In genomic region chr1:89934316-89935260, GRCm38 (mm10) we compare ENCODE assay signal across 14 mouse cellular contexts. TPM values are rescaled to one million over a fixed set of nuclear protein-coding genes. Genes with fewer than 3 reads are reported as not detected.
A peak's percentile ranks its signal among the peaks of the same experiment; 100 is the strongest.
DNase-seq lines count a peak whose midpoint lies in the region; ATAC-seq lines count a peak whose summit lies in the region.
"Had no signal": no experiment of that assay in that cellular context is flagged by ENCODE, and none has a peak within 500 bp of the region (broad histone marks: within the 10 kb centered on the region; RNA-seq: fewer than 3 reads in every experiment).

No protein-coding gene starts in this region.

- peaks cover 100% of the 10 kb centered on the region for H3K27me3 ChIP-seq in midbrain, embryonic 10.5 days (ENCODE audit: low read depth, poor library complexity, severe bottlenecking)
- peaks cover 80% of the 10 kb centered on the region for H3K27me3 ChIP-seq in midbrain, embryonic 15.5 days (replicated peaks)
- H3K27me3 ChIP-seq in hindbrain, embryonic 10.5 days (ENCODE audit: insufficient read depth, poor library complexity, severe bottlenecking) = peaks cover 99% of the 10 kb centered on the region
- H3K27me3 ChIP-seq in midbrain, embryonic 12.5 days = peaks cover 95% of the 10 kb centered on the region
- peaks cover 76% of the 10 kb centered on the region for H3K27me3 ChIP-seq in neural tube, embryonic 15.5 days (replicated peaks)

- H3K9me3 ChIP-seq in midbrain, embryonic 10.5 days (replicated peaks) = no peaks in the 10 kb centered on the region
- H3K9me3 ChIP-seq in midbrain, embryonic 15.5 days = no peaks in the 10 kb centered on the region
- H3K9me3 ChIP-seq in hindbrain, embryonic 10.5 days = no peaks in the 10 kb centered on the region
- H3K9me3 ChIP-seq in midbrain, embryonic 12.5 days = no peaks in the 10 kb centered on the region
- no peaks in the 10 kb centered on the region for H3K9me3 ChIP-seq in neural tube, embryonic 15.5 days (replicated peaks)
- H3K9me3 ChIP-seq: heart, embryonic 12.5 days; lung, embryonic 15.5 days had no signal

- peak; percentile 39 for DNase-seq in midbrain, embryonic 10.5 days (ENCODE audit: low spot score)
- no peak for DNase-seq in hindbrain, embryonic 10.5 days (ENCODE audit: low spot score)
- no peak for DNase-seq in liver
- no peak for DNase-seq in urinary bladder, postnatal 14 days (ENCODE audit: low spot score)
- DNase-seq in c-Kit-positive CD71-positive TER-119-positive erythroid progenitor cells, embryonic 14.5 days (ENCODE audit: low spot score) = no peak
- DNase-seq: cerebellum, adult 11 months; gastrocnemius, postnatal 14 days; kidney, adult 8-10 months had no signal

- no peak overlapping the region for H3K4me2 ChIP-seq in midbrain, embryonic 15.5 days
- H3K4me2 ChIP-seq in midbrain, embryonic 12.5 days (replicated peaks) = peak overlapping the region; percentile 19; the same call in 1 of the 2 replicates
- H3K4me2 ChIP-seq in neural tube, embryonic 15.5 days = peak overlapping the region; percentile 17
- H3K4me2 ChIP-seq: heart, embryonic 12.5 days; lung, embryonic 15.5 days had no signal

- no peaks in the 10 kb centered on the region for H3K36me3 ChIP-seq in midbrain, embryonic 10.5 days
- no peaks in the 10 kb centered on the region for H3K36me3 ChIP-seq in midbrain, embryonic 15.5 days (replicated peaks)
- no peaks in the 10 kb centered on the region for H3K36me3 ChIP-seq in hindbrain, embryonic 10.5 days
- H3K36me3 ChIP-seq in midbrain, embryonic 12.5 days = no peaks in the 10 kb centered on the region
- no peaks in the 10 kb centered on the region for H3K36me3 ChIP-seq in neural tube, embryonic 15.5 days
- H3K36me3 ChIP-seq: heart, embryonic 12.5 days; lung, embryonic 15.5 days had no signal

- WGBS in midbrain, embryonic 10.5 days = 1% methylated on average over 19 of the region's 19 CpGs
- WGBS in midbrain, embryonic 15.5 days = under 1% methylated on average over 19 of the region's 19 CpGs
- WGBS in hindbrain, embryonic 10.5 days = 2% methylated on average over 19 of the region's 19 CpGs
- 2% methylated on average over 19 of the region's 19 CpGs for WGBS in midbrain, embryonic 12.5 days
- 7% methylated on average over 19 of the region's 19 CpGs for WGBS in neural tube, embryonic 15.5 days

- H3K9ac ChIP-seq in midbrain, embryonic 15.5 days = no peak overlapping the region
- no peak overlapping the region for H3K9ac ChIP-seq in midbrain, embryonic 12.5 days (replicated peaks)
- H3K9ac ChIP-seq in neural tube, embryonic 15.5 days (replicated peaks) = no peak overlapping the region
- H3K9ac ChIP-seq: heart, embryonic 12.5 days; lung, embryonic 15.5 days had no signal

- H3K4me1 ChIP-seq in midbrain, embryonic 10.5 days = peaks cover 70% of the 10 kb centered on the region
- peaks cover 34% of the 10 kb centered on the region for H3K4me1 ChIP-seq in midbrain, embryonic 15.5 days
- peaks cover 74% of the 10 kb centered on the region for H3K4me1 ChIP-seq in hindbrain, embryonic 10.5 days (replicated peaks)
- peaks cover 56% of the 10 kb centered on the region for H3K4me1 ChIP-seq in midbrain, embryonic 12.5 days
- H3K4me1 ChIP-seq in neural tube, embryonic 15.5 days = peaks cover 47% of the 10 kb centered on the region

- H3K4me3 ChIP-seq in midbrain, embryonic 10.5 days = no peak overlapping the region
- H3K4me3 ChIP-seq in midbrain, embryonic 15.5 days = no peak overlapping the region
- H3K4me3 ChIP-seq in hindbrain, embryonic 10.5 days = peak overlapping the region; percentile 36
- peak overlapping the region; percentile 7; the same call in 1 of the 2 replicates for H3K4me3 ChIP-seq in midbrain, embryonic 12.5 days
- 0 out of 2 replicates have a peak overlapping the region, but pooled peaks have one; percentile 2 for H3K4me3 ChIP-seq in neural tube, embryonic 15.5 days (replicated peaks)
- H3K4me3 ChIP-seq: heart, embryonic 12.5 days; lung, embryonic 15.5 days had no signal

- no peak for ATAC-seq in midbrain, embryonic 15.5 days (replicated peaks)
- ATAC-seq in midbrain, embryonic 12.5 days (ENCODE audit: low FRiP score, low read depth) = no peak
- ATAC-seq in neural tube, embryonic 15.5 days (ENCODE audit: low FRiP score) = no peak

- no peak overlapping the region for H3K27ac ChIP-seq in midbrain, embryonic 10.5 days (replicated peaks)
- no peak overlapping the region for H3K27ac ChIP-seq in midbrain, embryonic 15.5 days
- H3K27ac ChIP-seq in hindbrain, embryonic 10.5 days = peak overlapping the region; percentile 53
- H3K27ac ChIP-seq in midbrain, embryonic 12.5 days (replicated peaks) = no peak overlapping the region
- H3K27ac ChIP-seq in neural tube, embryonic 15.5 days (replicated peaks) = 0 out of 2 replicates have a peak overlapping the region, but pooled peaks have one; percentile 1
- H3K27ac ChIP-seq: lung, embryonic 15.5 days had no signal

RNA-seq across cellular contexts. Expression of gene Gbx2, which starts 3.6 kb away (rescaled TPM):
- 3.6 and 4.6 TPM in 2 replicates for polyA plus RNA-seq in midbrain, embryonic 10.5 days (2016; fragmentation: Nextera tagmentation; extraction: Ambion mirVana)
- polyA plus RNA-seq in midbrain, embryonic 15.5 days (2015; fragmentation: Nextera tagmentation; extraction: Ambion mirVana) = 18.4 and 23.8 TPM in 2 replicates
- 27.2 and 41.2 TPM in 2 replicates for polyA plus RNA-seq in hindbrain, embryonic 10.5 days (2016; fragmentation: Nextera tagmentation; extraction: Ambion mirVana)
- polyA plus RNA-seq in midbrain, embryonic 12.5 days (2016; fragmentation: Nextera tagmentation; extraction: Ambion mirVana) = 29.7 and 39.2 TPM in 2 replicates
- polyA plus RNA-seq in neural tube, embryonic 15.5 days (2015; fragmentation: Nextera tagmentation; extraction: Ambion mirVana) = 21.7 and 30.5 TPM in 2 replicates
- polyA plus RNA-seq: liver, adult 2 months had no signal

Comparison
In these comparisons a context has a peak if more than half of its experiments do, and no peak if none do; other contexts are left out.
1. H3K4me3 ChIP-seq: peak in hindbrain, embryonic 10.5 days (single experiment), midbrain, embryonic 12.5 days (single experiment) and neural tube, embryonic 15.5 days (single experiment); none in midbrain, embryonic 10.5 days (single experiment) and midbrain, embryonic 15.5 days (single experiment).
2. H3K27ac ChIP-seq: peak in hindbrain, embryonic 10.5 days (single experiment) and neural tube, embryonic 15.5 days (single experiment); none in midbrain, embryonic 10.5 days (single experiment), midbrain, embryonic 15.5 days (single experiment) and midbrain, embryonic 12.5 days (single experiment).